Mouse (Mus musculus) liver, adult 2 months (tissue): ENCODE measurements around the gene Serpinb3a. TPM values are rescaled to one million over a fixed set of nuclear protein-coding genes. Genes with fewer than 3 reads are reported as not detected.
A peak's percentile ranks its signal among the peaks of the same experiment; 100 is the strongest.

Experiments used
- DNase-seq: peaks from one replicate; pipeline ENCODE4 v3.0.0-alpha.2; 2011; ENCODE audit warnings: low read depth, low spot score; ENCODE audit errors: extremely low read depth
- H3K27ac ChIP-seq: fragments of 200-500 bp; replicated peaks from 2 replicates; pipeline ENCODE4 v1.5.1; 2012; ENCODE audit warnings: low read depth, mild to moderate bottlenecking, control low read depth, inconsistent platforms, low read length; ENCODE audit not compliant: insufficient read depth
- H3K27me3 ChIP-seq: fragments of 200-500 bp; 2 replicates; pipeline ENCODE4 v1.6.1; 2012; ENCODE audit warnings: mild to moderate bottlenecking, moderate library complexity, low read length, inconsistent platforms; ENCODE audit not compliant: control insufficient read depth, insufficient read depth
- H3K36me3 ChIP-seq: fragments of 200-500 bp; 2 replicates; pipeline ENCODE4 v1.6.1; 2012; ENCODE audit warnings: low read length, inconsistent platforms; ENCODE audit not compliant: control insufficient read depth, insufficient read depth
- H3K4me1 ChIP-seq: fragments of 200-500 bp; 2 replicates; pipeline ENCODE4 v1.6.1; 2011; ENCODE audit warnings: low read length; ENCODE audit not compliant: control insufficient read depth, insufficient read depth
- H3K4me3 ChIP-seq: fragments of 200-500 bp; 2 replicates; pipeline ENCODE4 v1.5.1; 2011; ENCODE audit warnings: low read depth, mild to moderate bottlenecking, control low read depth, low read length, moderate library complexity; ENCODE audit not compliant: insufficient read depth
- H3K79me2 ChIP-seq: fragments of 200-500 bp; 2 replicates; pipeline ENCODE4 v1.6.1; 2012; ENCODE audit warnings: inconsistent platforms, mild to moderate bottlenecking, low read length, moderate library complexity; ENCODE audit not compliant: control insufficient read depth, insufficient read depth
- H3K9ac ChIP-seq: fragments of 200-500 bp; 2 replicates; pipeline ENCODE4 v1.6.1; 2012; ENCODE audit warnings: low read depth, mild to moderate bottlenecking, control low read depth, inconsistent platforms, low read length
- CTCF ChIP-seq: fragments of 200-500 bp; IDR thresholded peaks from 2 replicates; pipeline ENCODE4 v1.5.1; 2011; ENCODE audit warnings: low read depth, low read length, control low read depth
- POLR2A ChIP-seq: fragments of 200-500 bp; IDR thresholded peaks from 2 replicates; pipeline ENCODE4 v1.6.1; 2011; ENCODE audit warnings: low read length, control low read depth; ENCODE audit not compliant: insufficient read depth; ENCODE audit errors: extremely low read depth
- WGBS: fragments of 180-500 bp; shearing (Covaris S2); methylation state at CpG from one replicate; pipeline ENCODE4 v1.1.7; 2018; 5-methylcytosine and 5-hydroxymethylcytosine counted together
- polyA plus RNA-seq: library from polyadenylated mRNA; depleted of rRNA; stranded (reverse); fragments of >200 nt; gene quantifications from 2 replicates; pipeline ENCODE4 v1.2.3, GENCODE M21; 2012; rRNA removed
- total RNA-seq: library from RNA; depleted of rRNA; stranded (reverse); fragments of >200 nt; gene quantifications from 2 replicates; pipeline ENCODE4 v1.2.3, GENCODE M21; 2014; rRNA removed

Serpinb3a gene
- total and polyA plus RNA-seq, 2 experiments = not detected

- Histone ChIP-seq H3K4me1 (no peaks in the 10 kb centered on the region), H3K27ac (no peak overlapping the region), H3K27me3 (no peaks in the 10 kb centered on the region), H3K79me2 (no peaks in the 10 kb centered on the region), H3K4me3 (no peak overlapping the region), H3K9ac (no peak overlapping the region), H3K36me3 (no peaks in the 10 kb centered on the region)
- 35% methylated on average over 2 of the region's 2 CpGs for WGBS
- no peak for TF ChIP-seq POLR2A
- TF ChIP-seq CTCF = peak; percentile 22; the same call in 1 of the 2 replicates
- no peak for DNase-seq
Observed at GRCm38 (mm10) chr1:107014530-107014929, 37.6 kb downstream of the Serpinb3a start.

- Histone ChIP-seq H3K27me3 (no peaks in the 10 kb centered on the region), H3K79me2 (no peaks in the 10 kb centered on the region), H3K27ac (no peak overlapping the region), H3K4me1 (no peaks in the 10 kb centered on the region), H3K36me3 (no peaks in the 10 kb centered on the region), H3K4me3 (no peak overlapping the region), H3K9ac (no peak overlapping the region)
- TF ChIP-seq CTCF = no peak
- TF ChIP-seq POLR2A = no peak
- WGBS = 49% methylated on average over 3 of the region's 3 CpGs
- DNase-seq = no peak
Observed at GRCm38 (mm10) chr1:107006316-107006715, 45.8 kb downstream of the Serpinb3a start.

DNA sequence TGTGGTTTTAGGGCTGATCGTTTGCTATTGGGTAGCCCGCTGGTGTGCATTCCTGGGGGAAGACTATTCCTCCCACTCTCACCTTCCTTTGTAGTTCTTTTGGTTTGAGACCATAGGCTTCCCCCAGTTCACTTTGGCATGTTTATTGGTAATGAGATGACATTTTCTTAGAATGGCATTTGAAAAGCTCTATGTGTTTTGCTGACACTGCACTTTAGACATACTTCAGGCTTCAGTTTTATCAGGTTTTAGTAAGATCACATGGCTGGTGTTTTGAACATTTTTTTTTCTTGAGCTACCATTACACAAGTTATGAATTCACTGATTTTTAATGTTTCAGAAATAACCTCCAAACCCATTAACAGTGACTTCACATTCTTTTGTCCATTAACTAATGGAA is 50.3 kb downstream of the Serpinb3a start:
- Histone ChIP-seq H3K36me3 (no peaks in the 10 kb centered on the region), H3K27me3 (no peaks in the 10 kb centered on the region), H3K27ac (no peak overlapping the region), H3K4me3 (no peak overlapping the region), H3K4me1 (no peaks in the 10 kb centered on the region), H3K79me2 (no peaks in the 10 kb centered on the region), H3K9ac (no peak overlapping the region)
- no peak for TF ChIP-seq CTCF
- TF ChIP-seq POLR2A = no peak
- WGBS = 83% methylated on average over 2 of the region's 2 CpGs
- no peak for DNase-seq

DNA sequence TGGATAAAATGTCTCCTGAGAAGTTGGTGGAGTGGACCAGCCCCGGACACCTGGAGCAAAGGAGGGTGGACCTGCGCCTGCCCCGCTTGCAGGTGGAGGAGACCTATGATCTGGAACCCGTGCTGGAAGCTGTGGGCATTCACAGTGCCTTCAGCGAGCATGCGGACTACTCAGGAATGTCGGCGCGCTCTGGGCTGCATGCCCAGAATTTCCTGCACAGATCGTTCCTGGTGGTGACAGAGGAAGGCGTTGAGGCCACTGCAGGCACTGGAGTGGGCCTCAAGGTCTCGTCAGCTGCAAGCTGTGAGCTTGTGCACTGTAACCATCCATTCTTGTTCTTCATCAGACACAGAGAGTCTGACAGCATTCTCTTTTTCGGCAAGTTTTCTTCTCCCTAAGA is 51.7 kb downstream of the Serpinb3a start:
- no peak for TF ChIP-seq CTCF
- TF ChIP-seq POLR2A = no peak

More for the DNA sequence above, 51.7 kb downstream of the Serpinb3a start:
- Histone ChIP-seq H3K27me3 (no peaks in the 10 kb centered on the region), H3K4me1 (no peaks in the 10 kb centered on the region), H3K36me3 (no peaks in the 10 kb centered on the region), H3K4me3 (no peak overlapping the region), H3K9ac (no peak overlapping the region), H3K27ac (no peak overlapping the region), H3K79me2 (no peaks in the 10 kb centered on the region)
- WGBS = 64% methylated on average over 13 of the region's 13 CpGs
- no peak for DNase-seq

Other genes starting within 250 kb of the Serpinb3a start
- gene Serpinb5, start 191.1 kb downstream of the Serpinb3a start, total RNA-seq = not detected in 2 replicates
- gene Serpinb5, start 191.1 kb downstream of the Serpinb3a start, polyA plus RNA-seq = not detected in 2 replicates
- gene Serpinb12, start 117.9 kb downstream of the Serpinb3a start, total RNA-seq = not detected in 2 replicates
- not detected in 2 replicates for gene Serpinb12, start 117.9 kb downstream of the Serpinb3a start, polyA plus RNA-seq
- gene Serpinb13, start 71.3 kb downstream of the Serpinb3a start, total RNA-seq = not detected in 2 replicates
- not detected in 2 replicates for gene Serpinb13, start 71.3 kb downstream of the Serpinb3a start, polyA plus RNA-seq
- not detected in 2 replicates for gene Serpinb3d, start 31.2 kb upstream of the Serpinb3a start, total RNA-seq
- not detected in 2 replicates for gene Serpinb3d, start 31.2 kb upstream of the Serpinb3a start, polyA plus RNA-seq
- not detected in 2 replicates for gene Serpinb3b, start 226.1 kb upstream of the Serpinb3a start, total RNA-seq
- gene Serpinb3b, start 226.1 kb upstream of the Serpinb3a start, polyA plus RNA-seq = not detected in 2 replicates
- gene Serpinb3c, start 226.1 kb upstream of the Serpinb3a start, total RNA-seq = not detected in 2 replicates
- gene Serpinb3c, start 226.1 kb upstream of the Serpinb3a start, polyA plus RNA-seq = not detected in 2 replicates